Mouse (Mus musculus) thymus, postnatal 10 days (tissue): ENCODE measurements around the gene Bbs4.
A peak's percentile ranks its signal among the peaks of the same experiment; 100 is the strongest.

Source experiments
- DNase-seq, 2 experiments: peaks; one replicate each; pipeline ENCODE4 v3.0.0; 2021; ENCODE audit warnings: low spot score in 2 of 2

Bbs4 gene

DNA sequence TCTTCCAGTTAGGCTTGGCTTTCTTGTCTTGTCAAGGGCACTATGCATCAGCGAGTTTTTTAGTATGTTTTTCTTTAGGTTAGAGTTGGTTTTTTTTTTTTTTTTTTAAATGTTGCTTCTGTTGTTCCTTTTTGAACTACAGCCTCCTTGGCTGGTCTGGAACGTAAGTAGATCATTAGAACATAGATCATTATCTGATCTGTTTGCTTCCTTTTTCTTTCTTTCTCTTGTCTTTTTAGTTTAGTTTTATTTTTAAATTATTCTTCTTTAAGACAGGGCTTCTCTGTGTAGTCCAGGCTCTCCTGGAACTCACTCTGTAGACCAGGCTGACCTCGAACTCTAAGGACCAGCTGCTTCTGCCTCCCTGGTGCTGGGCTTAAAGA is 60.8 kb downstream of the Bbs4 start:
- DNase-seq: no peak

DNA sequence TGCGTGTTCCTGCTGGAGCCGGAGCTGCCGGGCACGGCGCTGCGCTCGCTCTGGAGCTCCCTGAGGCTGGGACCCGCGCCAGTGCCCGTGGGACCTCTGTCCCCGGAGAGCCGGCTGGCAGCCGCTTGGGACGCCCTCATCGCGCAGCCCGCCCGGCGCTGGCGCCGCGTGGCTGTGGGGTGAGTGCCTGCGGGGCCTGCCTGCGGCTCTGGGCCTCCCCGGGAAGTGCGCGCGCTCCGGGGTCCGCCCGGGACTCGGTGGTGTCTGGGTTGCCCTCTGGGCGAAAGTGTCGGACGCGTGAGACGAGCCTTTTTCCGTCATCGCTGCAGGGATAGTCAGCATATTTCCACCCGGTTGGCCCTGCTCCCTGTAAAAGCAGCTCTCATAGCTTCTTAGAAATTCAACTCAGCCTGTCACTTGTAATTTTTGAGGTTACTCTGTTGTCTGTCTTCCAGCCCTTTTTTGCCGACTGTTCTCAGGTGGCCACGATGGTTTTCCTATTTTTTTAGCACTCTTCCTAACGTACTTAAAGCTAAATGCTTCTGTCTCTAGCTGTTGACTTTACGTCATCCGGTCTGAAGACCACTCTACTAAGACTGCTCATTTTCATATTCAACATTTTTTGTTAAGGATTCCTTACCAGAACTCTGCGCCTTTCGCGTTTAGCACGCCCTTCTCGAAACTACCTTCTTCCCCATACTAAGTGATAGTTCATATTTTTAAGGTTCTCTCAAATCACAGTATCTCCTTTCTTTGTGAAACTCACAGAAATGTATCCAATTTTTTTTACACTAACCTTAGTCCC is 61.4 kb downstream of the Bbs4 start:
- no peak for DNase-seq

DNA sequence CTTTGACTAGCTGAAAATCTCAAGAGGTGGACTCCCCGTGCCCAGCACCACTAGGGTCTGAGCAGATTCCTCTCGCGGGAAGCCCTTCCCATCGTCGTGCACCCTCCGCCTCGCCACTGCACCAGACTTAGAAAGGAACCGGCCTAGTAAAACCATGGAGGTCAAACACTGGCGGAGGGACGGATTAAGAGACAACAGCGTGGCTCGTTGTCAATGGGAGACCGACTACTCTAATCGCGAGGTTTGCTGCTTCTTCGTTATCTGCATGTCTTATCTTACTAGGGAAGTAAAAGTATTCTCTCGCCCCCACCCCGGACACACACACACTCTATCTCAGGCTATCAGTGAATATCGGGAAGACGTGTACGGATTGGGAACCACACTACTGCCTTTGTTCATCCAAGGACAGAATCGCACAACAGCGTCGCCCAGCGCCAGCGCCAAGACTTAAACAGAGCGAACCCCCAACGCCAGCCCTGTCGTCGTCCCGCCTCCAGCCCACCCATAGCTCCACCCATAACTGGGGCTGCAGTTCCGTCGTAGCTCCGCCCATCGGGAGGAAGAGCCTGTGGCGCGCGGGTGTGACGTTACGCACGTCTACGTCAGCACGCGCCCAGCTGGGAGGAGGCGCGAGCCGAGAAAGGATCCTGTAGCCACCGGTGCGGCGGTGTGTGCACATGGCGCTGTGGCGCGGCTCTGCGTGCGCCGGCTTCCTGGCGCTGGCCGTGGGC is 62.2 kb downstream of the Bbs4 start, which contains the start of gene Adpgk:
Gene Adpgk (plus strand): TSS at position 602 of the 731 bp plus-strand sequence.
- peak; percentile 97 to 98 for DNase-seq

DNA sequence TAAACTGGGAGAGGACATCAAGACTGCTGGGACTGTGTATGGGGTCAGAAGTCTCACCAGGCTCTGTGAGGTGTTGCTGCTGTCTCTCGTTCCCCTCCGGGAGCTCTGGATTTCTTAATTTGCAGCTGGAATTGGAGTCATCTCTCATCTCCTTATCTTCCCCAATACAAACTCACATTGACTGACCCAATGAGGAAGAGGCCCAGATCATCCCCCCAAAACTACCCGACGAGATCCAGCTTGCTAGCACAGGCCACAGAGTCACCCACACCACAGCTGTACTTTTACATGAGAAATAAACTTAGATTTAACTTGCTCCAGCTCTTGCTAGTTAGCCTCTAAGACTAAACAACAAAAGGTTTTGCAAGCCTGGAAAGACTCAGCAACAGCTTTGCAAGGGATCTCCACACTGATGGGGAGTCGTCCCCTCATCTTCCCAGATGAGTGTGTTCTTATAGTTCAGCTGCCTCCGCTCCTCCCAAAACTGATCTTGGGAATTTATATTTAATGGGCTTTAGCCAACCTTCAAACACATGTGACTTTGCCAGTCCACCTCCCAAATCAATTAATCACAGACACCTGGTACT is 63.7 kb downstream of the Bbs4 start:
- no peak for DNase-seq

DNA sequence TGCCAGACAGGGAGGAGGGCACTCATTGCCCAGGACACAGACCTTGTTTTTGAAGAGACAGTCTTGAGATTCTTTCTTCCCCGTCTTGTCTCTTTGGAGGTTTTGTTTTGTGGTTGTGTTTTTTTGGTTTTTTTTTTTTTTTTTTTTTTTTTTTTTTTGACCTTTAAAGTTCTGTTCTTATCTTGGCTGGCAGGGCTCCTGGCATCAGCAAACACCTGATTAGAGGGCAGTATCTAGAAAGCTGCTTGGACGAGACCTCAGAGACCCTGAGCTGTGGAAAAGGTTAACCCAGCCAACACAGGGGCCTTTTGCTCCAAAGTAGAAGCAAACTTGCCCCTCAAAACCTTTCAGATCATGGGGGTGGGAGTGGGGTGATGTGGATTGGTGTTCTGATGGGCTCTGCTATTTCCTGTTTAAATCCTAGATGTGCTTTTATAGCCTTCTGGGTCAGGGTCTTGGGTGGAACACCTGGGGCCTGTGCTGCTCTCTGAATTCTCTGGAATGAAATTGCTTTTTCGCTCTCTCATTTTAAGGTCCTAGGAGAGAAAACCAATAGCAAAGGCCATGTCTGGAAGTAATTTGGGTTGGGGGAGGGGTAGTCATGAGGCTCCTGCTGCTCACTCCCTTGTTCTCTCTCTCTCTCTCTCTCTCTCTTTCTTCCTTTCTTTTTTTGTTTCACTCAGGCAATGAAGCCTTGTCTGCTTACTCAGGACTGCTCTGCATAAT is 64.5 kb downstream of the Bbs4 start:
- no peak for DNase-seq

DNA sequence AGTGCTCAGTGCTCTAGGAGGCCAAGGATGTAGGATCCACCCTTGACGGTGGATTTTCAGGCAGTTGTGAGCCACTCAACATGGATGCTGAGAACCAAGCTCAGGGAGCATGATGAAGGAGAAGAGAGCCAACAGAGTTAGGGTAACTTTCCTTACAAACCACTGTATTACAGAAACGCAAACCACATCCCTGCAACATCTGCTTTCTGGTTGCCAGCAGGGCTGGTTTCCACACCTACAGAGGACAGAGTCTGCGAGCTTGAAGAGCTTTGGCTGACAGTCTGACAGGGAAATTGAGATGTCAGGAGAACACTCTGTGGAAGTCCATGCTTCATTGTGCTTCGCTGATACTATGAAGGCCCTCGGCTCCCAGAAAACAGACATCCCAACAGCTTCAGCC is 65.2 kb downstream of the Bbs4 start:
- no peak for DNase-seq

DNA sequence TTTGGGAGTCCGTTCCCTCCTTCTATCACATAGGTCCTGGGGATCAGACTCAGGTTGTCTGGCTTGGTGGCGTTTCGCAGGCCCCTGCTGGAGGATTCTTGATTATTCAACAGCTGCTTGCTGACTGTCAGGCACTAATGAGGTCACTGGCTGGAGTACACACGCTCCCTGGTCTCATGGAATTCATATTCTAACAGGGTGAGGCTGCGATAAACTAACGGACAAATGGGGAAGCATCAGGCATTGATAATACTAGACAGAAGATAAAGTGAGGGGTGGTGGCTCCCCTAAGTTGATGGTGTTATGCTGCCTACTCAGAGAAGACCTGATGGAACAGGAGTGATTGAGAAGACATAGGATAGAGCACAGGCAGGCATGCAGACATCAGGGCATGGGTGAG is 67.7 kb downstream of the Bbs4 start:
- no peak for DNase-seq

DNA sequence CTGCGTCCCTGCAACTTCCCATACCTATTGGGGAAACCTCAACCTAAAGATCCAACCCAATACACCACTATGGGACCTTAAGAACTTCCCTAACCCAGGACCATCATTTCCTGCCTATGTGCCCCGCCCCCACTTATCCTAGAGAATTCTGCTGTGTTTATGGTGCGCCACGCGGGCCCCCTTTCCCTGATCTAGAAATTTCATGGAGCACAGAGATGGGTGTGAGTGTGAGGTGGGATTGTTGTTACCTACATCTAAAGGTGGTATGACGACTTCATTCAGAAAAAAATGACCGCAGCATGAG is 70.7 kb downstream of the Bbs4 start:
- no peak for DNase-seq

DNA sequence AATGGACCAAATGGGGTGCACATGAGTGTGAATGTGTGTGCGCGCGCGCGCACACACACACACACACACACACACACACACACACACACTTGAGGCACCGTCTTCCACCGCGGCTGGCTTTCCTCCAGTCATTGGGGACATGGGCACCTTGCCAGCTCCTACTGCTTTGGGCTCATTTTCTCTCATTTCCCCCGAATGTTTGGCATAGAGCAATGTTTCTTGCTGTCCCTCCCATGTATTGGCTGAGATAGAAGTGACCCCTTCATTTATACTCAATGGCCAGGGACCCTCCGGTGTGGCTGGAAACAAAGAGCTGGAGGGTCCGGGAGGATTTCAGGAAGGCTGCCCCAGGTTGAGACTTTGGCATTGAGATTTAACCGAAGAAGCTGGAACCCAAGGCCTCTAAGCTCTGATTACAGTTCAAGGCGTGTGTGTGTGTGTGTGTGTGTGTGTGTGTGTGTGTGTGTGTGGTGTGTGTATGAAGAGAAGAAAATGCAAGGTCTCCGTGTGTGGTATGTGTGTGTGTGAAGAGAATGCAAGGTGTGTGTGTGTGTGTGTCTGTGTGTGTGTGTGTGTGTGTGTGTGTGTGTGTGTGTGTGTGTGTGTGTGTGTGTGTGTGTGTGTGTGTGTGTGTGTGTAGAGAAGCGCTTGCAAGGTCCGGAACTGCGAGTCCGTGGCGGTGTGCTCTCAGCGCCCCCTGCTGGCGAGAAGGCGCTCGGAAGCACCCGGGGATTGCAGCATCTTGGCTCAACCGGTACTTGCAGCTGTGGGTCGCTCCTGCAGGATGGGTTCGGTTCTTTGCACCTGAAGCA is 71.2 kb downstream of the Bbs4 start:
- DNase-seq: peak; percentile 18 to 75

DNA sequence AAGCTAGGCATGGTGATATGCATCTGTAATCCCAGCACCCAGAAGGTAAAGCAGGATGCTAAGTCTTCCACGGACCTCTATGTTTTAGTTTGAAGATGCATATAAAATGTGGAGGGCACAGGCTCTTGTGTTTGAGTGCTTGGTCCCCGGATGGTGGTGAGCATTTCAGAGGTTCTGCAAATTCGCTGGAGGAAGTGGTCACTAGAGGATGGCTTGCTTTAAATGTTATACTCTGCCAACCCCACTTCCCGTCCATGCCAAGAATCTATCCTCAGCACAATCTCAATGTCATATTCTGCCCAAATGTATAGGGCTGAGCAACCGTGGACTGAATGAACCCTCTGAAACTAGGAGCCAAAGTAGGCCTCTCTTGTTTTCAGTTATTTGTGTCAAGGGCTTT is 72.4 kb downstream of the Bbs4 start:
- no peak for DNase-seq

DNA sequence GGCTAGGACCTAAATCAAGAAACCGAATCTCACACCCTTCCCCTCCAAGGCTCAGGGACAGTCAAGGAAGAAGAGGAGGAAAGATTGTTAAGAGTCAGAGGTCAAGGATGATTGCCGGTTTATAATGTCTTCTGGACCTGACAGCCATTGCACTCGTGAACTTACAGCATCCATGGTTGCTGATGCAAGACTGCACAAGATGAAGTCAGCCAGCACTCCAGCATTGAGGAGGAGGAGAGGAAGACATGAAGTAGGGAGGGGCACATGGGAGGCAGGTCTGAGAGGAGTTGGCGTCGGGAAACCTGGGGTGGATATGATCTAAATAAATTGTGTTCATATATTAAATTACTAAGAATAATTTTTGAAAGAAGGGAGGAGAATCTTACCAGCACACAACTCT is 74.6 kb downstream of the Bbs4 start:
- DNase-seq: no peak

DNA sequence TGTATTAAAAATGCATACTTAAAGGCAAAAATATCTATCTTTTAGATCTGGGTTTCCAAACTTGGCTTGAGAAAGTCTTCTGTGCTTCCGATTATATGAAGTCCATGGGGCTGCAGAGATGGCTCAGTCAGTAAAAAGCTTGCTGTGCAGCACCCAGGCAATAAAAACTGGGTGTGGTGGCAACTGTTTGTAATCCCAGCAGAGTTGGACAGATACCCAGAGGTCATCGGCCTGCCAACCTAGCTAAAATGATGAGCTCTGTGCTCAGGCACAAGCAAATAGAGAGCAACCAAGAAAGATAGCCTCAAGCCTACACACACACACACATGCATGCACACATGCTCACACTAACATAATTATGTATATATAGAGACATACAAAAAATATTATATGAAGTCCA is 75.1 kb downstream of the Bbs4 start:
- DNase-seq: no peak

DNA sequence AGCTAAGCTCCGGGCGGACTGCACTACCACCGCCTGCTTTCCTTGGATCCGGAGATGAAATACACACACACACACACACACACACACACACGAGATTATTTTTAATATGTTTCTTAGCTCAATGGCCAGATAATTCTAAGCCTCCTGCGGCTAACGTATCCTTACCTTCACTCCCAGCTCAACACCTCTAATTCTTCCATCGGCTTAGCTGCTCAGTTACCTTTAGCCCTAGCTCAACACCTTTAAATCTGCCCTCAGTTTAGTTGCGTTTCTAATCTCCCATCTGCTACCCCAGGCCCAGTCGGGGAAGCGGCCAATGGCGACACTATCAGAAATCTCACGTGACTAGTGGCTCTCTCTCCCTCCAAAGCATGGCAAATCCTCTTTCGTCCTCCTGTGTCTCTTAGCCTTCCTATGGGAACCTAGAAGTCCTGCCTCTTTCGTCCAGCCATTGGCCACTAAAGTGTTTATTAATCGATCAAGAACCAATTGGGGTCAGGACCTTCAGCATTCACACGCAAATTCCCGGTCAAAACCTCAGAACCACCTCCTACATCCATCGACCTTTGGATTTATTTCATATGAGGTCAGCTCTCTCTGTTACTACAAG is 78.4 kb downstream of the Bbs4 start:
- no peak for DNase-seq

DNA sequence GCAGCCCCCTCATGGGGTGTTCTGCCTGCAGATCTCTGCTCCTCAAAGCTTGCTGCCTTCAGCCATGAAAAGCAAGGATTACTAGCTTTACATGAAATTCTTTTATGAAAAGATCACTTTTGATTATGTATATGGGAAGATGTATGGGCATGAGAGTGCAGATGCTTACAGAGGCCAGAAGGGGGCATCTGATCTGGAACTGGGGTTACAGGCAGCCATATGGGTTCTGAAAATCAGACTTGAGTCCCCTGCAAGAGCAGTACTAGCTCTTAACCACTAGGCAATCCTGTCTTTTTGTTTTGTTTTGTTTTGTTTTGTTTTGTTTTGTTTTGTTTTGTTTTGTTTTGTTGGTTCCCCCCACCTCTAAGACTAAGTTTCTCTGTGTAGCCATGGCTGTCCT is 80.1 kb downstream of the Bbs4 start:
- no peak for DNase-seq
